Mouse (Mus musculus): ENCODE data around the gene Hpn.

The Hpn gene

DNA sequence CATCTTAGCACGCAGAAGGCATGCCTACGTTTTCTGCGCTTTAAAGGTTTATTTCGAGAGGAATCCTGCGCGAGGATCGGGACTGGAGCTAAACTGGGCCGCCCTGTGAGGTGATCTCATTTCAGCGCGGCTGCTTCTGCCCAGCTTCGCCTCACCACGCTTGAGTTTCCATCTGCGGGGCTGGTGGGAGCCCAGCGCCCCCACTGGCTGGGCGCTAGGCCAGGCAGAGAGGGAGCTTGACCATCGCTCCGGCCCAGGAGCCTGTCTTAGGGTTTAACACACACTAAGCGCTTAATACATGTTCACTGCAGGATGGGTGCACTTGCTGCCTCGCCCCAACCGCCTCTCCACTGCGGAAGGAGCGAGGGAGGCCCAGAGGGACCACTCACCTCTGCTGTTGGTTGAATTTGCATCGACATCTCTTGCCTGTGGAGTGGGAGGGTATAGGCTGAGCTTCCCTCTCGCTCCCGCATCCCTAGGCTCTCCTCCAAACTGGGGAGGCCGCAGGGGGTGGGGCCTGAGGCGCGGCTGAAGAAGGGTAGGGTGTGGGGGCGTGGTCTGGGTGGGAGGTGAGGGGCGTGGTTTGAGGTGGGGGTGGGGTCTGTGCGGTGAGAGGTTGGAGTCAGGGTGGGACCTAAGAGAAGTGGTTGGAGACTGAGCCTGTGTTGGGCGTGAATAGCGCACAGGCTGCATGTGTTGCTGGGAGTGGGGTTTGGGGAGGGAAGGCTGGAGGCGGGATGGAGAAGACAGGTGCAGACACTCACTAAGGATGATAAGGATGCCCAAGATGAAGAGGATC is 62.3 kb downstream of the Hpn start:
- DNase-seq, result peak; percentile 52

DNA sequence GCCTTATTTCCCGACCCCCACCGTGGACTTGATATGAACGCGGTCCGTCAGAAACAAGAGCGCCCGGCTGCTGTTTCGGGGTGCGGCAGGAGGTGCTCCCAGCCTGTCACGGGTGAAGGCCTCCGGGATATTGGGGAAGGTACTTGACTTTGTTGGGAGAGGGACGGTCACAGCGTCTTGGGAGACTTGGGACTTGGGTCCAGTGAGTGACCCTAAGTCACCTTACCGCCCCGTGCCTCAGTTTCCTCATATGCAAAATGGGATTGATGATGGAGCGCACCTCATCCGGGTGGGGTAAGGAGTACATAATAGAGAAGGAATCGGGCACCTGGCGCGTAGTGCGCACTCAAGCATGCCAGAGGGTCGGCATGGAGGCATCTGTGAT is 62.8 kb downstream of the Hpn start:
- no peak for DNase-seq

DNA sequence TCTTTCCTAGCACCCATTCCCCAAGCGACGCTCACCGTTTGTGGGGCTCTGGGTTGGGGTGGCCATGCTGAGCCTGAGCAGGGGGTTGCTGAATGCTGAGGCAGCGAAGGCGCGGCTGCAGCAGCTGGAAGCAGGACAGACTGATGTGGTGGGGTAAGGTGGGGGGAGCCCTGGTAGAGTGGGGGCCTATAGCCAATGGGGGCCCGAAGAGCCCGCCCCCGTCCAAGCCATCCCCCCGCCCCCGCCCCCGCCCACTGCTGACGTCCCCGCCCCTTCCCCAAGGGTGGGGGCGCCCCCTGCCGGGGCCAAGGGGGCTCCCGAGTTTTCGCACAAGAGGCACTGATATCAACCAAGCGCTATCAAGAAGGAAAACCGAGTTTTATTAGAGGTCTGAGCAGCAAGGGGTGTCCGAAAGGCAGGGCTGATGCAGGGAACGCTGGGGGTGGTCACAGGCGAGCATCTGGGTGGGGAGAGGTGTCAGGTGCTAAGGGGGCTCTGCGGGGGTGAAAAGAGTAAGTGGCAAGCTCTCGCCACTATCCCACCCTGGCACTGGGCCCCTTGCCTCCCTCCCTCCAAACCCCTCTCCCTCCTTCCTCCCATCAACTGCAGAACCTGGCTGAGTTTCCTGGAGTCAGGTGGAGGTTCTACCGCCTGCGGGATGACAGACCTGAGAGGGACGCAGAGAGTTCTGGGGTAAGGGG is 63.6 kb downstream of the Hpn start, which contains the start of gene Fxyd7:
Gene Fxyd7, minus strand, starts transcription at position 147 of the 701 bp plus-strand sequence.
- no peak for DNase-seq

DNA sequence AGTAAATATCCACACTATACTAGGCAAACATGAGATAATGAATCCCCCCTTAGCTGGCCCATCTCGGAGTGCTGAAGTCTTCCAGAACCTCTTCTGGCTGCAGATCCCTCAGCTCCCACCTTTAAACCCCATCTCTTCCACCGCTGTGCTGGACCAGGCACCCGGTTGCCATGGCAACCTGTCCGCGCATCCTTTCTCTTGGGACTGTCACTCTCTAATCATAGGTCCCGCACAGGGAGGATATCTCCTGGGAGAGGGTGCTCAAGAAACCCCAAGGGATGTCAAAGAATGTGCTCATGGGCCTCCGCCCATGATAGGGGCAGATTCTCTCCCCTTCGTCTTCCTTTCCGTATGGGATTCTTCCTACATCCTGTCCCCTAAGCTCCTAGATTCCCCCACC is 64.2 kb downstream of the Hpn start:
- no peak for DNase-seq

DNA sequence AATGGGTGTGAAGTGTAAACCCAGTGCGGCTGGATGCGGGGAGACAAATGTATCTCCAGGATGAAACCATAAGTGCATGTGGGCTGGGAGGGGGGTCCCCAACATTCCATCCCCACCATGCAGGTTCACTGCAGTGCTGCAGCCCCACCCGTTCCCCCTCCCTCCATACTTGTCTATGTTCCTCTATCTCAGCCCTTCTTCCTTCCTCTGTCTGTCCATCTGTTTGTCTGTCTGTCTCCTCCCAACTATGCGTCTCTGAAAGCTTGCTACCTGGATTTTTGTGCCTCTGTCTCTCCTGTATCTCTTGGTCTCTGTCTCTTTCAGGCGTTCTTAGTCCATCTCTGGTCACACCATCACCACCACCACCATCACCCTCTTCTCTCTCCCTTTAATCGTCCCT is 64.6 kb downstream of the Hpn start:
- DNase-seq, result no peak

DNA sequence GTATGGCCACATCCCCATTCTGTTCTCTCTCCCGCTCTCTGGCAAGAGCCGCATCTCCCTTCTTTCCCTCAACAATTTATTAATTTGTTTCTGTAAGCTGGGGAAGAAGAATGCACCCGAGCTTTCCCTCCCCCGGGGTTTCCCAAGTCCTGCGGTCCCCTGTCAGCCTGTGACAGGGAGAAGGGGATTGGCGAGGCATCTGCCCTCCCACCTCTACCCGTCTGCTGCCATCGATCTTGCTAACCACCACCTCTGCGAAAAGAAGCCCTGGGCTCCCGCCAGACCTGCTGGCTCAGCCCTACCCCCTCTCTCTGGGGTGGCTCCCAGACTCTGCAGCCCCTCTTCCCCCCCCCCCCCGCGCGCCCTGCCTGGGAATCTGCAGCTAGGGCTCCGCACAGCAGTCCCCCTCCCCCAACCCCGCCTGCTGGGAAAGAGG is 65.2 kb downstream of the Hpn start:
- DNase-seq, result no peak

DNA sequence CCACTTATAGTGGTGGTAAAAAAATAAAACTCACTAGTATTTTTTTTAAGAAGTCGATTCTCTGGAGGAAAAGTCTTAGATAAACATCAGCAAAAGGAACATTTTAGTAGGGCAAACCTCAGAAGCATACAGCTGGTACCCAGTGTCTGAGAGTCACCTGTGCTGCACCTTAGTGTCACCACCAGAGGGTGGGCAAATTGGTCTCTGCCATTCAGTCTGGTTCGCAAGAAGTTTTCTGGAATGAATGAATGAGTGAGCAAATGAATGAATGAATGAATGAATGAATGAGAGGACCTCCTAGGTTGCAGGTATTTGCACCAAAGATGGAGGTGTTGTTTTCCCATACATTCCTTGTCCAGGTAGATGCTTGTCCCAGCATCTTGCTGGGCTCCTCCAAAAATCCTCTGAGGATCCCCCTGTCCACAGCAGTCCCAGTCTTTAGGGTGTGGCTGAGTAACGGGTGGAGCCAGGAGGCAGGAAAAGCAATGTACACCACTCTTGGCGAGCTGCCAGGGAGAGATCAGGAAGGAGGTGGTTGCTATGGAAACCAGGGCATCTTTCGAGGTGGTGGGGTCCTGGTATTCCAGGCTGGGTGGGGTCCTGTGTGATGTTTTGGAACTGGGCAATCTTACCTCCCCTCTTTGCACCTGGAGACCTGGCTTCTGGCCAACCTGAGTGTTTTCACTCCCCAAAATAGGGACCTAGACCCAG is 65.8 kb downstream of the Hpn start:
- peak; percentile 44 for DNase-seq

Measured in lung, postnatal 10 days (tissue).